Mouse (Mus musculus) neural tube, embryonic 12.5 days (tissue): ENCODE data around the gene 1700028P14Rik. TPM values are rescaled to one million over a fixed set of nuclear protein-coding genes. Genes with fewer than 3 reads are reported as not detected.
A peak's percentile ranks its signal among the peaks of the same experiment; 100 is the strongest.

ENCODE experiments used
- ATAC-seq: fragments of 200-750 bp; cut with Nextera tagmentation; 2 replicates; pipeline ENCODE4 v1.8.0; 2017; ENCODE audit warnings: low read depth, mild to moderate bottlenecking, moderate TSS enrichment, moderate library complexity; ENCODE audit not compliant: low FRiP score
- H3K27ac ChIP-seq: fragments of 300-500 bp; sonication (generic); 2 replicates; pipeline ENCODE4 v1.5.1; 2016
- H3K27me3 ChIP-seq: fragments of 300-500 bp; sonication (generic); replicated peaks from 2 replicates; pipeline ENCODE4 v1.6.1; 2016; ENCODE audit warnings: mild to moderate bottlenecking
- H3K36me3 ChIP-seq: fragments of 300-500 bp; sonication (generic); 2 replicates; pipeline ENCODE4 v1.6.1; 2016; ENCODE audit warnings: mild to moderate bottlenecking
- H3K4me1 ChIP-seq: fragments of 300-500 bp; sonication (generic); 2 replicates; pipeline ENCODE4 v1.6.1; 2016
- H3K4me2 ChIP-seq: fragments of 300-500 bp; sonication (generic); replicated peaks from 2 replicates; pipeline ENCODE4 v1.6.1; 2016; ENCODE audit warnings: mild to moderate bottlenecking
- H3K4me3 ChIP-seq: fragments of 300-500 bp; sonication (generic); 2 replicates; pipeline ENCODE4 v1.5.1; 2016
- H3K9ac ChIP-seq: fragments of 300-500 bp; sonication (generic); 2 replicates; pipeline ENCODE4 v1.6.1; 2016; ENCODE audit warnings: mild to moderate bottlenecking
- H3K9me3 ChIP-seq: fragments of 300-500 bp; sonication (generic); 2 replicates; pipeline ENCODE4 v1.6.1; 2016; ENCODE audit warnings: mild to moderate bottlenecking
- WGBS: fragments of 180-500 bp; shearing (Covaris S2); methylation state at CpG from one replicate; pipeline ENCODE4 v1.1.7; 2016; 5-methylcytosine and 5-hydroxymethylcytosine counted together
- polyA plus RNA-seq: library from polyadenylated mRNA; unstranded; fragments of >200 nt; fragmentation: Nextera tagmentation; extraction: Ambion mirVana; gene quantifications from 2 replicates; pipeline ENCODE4 v1.2.1, GENCODE M21; 2016

The 1700028P14Rik gene
- polyA plus RNA-seq, 1 experiment from 2014 or later, result not detected

DNA sequence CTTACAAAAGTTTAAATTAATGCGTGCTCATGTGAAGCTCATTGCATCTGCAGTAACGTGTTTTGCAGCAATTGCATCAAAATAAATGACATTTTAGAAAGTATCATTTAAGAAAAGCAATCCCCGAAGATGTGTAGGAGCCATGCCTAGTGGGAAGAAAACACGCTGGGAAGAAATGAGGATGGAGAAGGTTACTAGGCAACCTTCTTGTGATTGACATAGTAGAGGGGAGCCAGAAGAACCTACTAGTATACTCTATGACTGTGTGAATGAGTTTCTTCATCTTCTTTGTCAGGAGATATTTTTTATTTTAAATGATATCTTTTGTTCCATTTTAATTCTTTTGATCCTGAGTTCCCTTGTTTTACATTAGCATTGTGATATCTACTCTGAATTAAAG is 5.7 kb upstream of the 1700028P14Rik start:
- Histone ChIP-seq H3K27me3 (no peaks in the 10 kb centered on the region), H3K4me2 (no peak overlapping the region), H3K27ac (no peak overlapping the region), H3K4me1 (no peaks in the 10 kb centered on the region), H3K36me3 (no peaks in the 10 kb centered on the region), H3K9me3 (no peaks in the 10 kb centered on the region), H3K9ac (no peak overlapping the region), H3K4me3 (no peak overlapping the region)
- no peak for ATAC-seq
- WGBS, result 87% methylated on average over 4 of the region's 4 CpGs

GRCm38 (mm10) chr19:23657261-23657932 is 4.8 kb upstream of the 1700028P14Rik start:
- no peaks in the 10 kb centered on the region for H3K27me3 ChIP-seq
- no peaks in the 10 kb centered on the region for H3K9me3 ChIP-seq
- no peak overlapping the region for H3K9ac ChIP-seq
- H3K4me1 ChIP-seq, result no peaks in the 10 kb centered on the region; the same call in 1 of the 2 replicates
- 75% methylated on average over 12 of the region's 12 CpGs for WGBS
- H3K4me3 ChIP-seq, result no peak overlapping the region
- ATAC-seq, result no peak
- no peak overlapping the region for H3K27ac ChIP-seq
- H3K36me3 ChIP-seq, result no peaks in the 10 kb centered on the region
- H3K4me2 ChIP-seq, result no peak overlapping the region

DNA sequence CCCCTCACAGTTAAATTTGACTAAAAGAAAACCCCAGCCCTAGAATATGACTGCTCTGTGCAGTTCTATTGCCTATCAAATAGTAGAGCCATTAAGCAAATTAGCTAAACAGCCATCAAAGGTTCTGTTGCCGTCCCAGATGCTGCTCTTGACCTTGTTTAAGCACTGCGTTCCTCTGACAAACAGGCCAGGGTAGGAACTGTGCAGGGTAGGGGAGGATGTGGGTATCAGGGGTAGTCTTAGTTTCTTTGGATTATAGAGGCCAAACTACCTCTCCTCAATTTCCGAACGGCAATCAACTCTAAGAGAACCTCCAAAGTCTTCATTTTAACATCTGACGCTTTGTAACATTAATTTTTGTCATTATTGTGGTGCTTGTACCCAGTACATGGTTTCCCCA is 542 bp upstream of the 1700028P14Rik start:
- H3K4me2 ChIP-seq, result peak overlapping the region; percentile 55; the same call in 1 of the 2 replicates
- no peaks in the 10 kb centered on the region; the same call in 1 of the 2 replicates for H3K4me1 ChIP-seq
- no peak for ATAC-seq
- H3K9ac ChIP-seq, result no peak overlapping the region
- H3K27ac ChIP-seq, result no peak overlapping the region
- no peaks in the 10 kb centered on the region for H3K9me3 ChIP-seq
- H3K4me3 ChIP-seq, result no peak overlapping the region
- no peaks in the 10 kb centered on the region for H3K36me3 ChIP-seq
- H3K27me3 ChIP-seq, result no peaks in the 10 kb centered on the region
- 94% methylated on average over 5 of the region's 5 CpGs for WGBS

- no peaks in the 10 kb centered on the region for H3K4me1 ChIP-seq
- no peak overlapping the region for H3K9ac ChIP-seq
- ATAC-seq, result no peak
- no peak overlapping the region for H3K4me3 ChIP-seq
- no peaks in the 10 kb centered on the region for H3K36me3 ChIP-seq
- H3K27ac ChIP-seq, result no peak overlapping the region
- no peaks in the 10 kb centered on the region for H3K9me3 ChIP-seq
- H3K27me3 ChIP-seq, result no peaks in the 10 kb centered on the region
- no peak overlapping the region for H3K4me2 ChIP-seq
- WGBS, result 95% methylated on average over 7 of the region's 7 CpGs
These were observed 5.3 kb downstream of the 1700028P14Rik start for GRCm38 (mm10) chr19:23647308-23647707.

DNA sequence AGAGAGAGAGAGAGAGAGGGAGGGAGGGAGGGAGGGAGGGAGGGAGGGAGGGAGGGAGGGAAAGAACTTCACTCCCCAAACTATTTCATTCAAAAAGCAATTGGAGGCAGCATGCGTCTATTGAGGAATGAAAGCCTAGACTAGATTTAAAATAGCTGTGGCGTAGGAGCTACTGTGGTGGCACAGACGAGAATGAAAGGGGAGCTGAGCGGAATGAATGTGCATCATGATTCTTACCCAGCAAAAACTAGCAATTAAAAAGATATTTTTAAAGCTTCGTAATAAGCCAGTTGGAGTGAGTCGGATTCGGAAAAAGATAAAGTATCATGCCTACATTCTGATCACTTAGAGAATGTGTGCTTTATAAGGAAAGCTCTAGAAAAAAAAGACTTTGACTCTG is 7.3 kb downstream of the 1700028P14Rik start:
- Histone ChIP-seq H3K4me2 (no peak overlapping the region), H3K9ac (no peak overlapping the region), H3K36me3 (no peaks in the 10 kb centered on the region), H3K9me3 (no peaks in the 10 kb centered on the region), H3K4me3 (no peak overlapping the region), H3K4me1 (no peaks in the 10 kb centered on the region), H3K27me3 (no peaks in the 10 kb centered on the region), H3K27ac (no peak overlapping the region)
- WGBS, result 76% methylated on average over 7 of the region's 7 CpGs
- ATAC-seq, result no peak

GRCm38 (mm10) chr19:23643819-23644218 is 8.8 kb downstream of the 1700028P14Rik start:
- Histone ChIP-seq H3K27ac (no peak overlapping the region), H3K4me3 (no peak overlapping the region), H3K36me3 (no peaks in the 10 kb centered on the region), H3K4me1 (no peaks in the 10 kb centered on the region), H3K4me2 (no peak overlapping the region), H3K9me3 (no peaks in the 10 kb centered on the region), H3K9ac (no peak overlapping the region), H3K27me3 (no peaks in the 10 kb centered on the region)
- ATAC-seq, result no peak
- WGBS, result 92% methylated on average over 5 of the region's 5 CpGs

GRCm38 (mm10) chr19:23636786-23637185 is 15.8 kb downstream of the 1700028P14Rik start:
- ATAC-seq, result no peak

GRCm38 (mm10) chr19:23631611-23632492 is 20.8 kb downstream of the 1700028P14Rik start:
- 73% methylated on average over 11 of the region's 11 CpGs for WGBS
- ATAC-seq, result no peak
- no peaks in the 10 kb centered on the region for H3K4me1 ChIP-seq
- H3K9me3 ChIP-seq, result no peaks in the 10 kb centered on the region
- no peak overlapping the region for H3K4me3 ChIP-seq
- no peak overlapping the region for H3K4me2 ChIP-seq
- no peak overlapping the region for H3K9ac ChIP-seq
- H3K27me3 ChIP-seq, result no peaks in the 10 kb centered on the region
- no peak overlapping the region for H3K27ac ChIP-seq
- no peaks in the 10 kb centered on the region for H3K36me3 ChIP-seq

More at GRCm38 (mm10) chr19:23636786-23637185, 15.8 kb downstream of the 1700028P14Rik start:
- Histone ChIP-seq H3K27me3 (no peaks in the 10 kb centered on the region), H3K9ac (no peak overlapping the region), H3K4me2 (no peak overlapping the region), H3K9me3 (no peaks in the 10 kb centered on the region), H3K27ac (no peak overlapping the region), H3K4me3 (no peak overlapping the region), H3K36me3 (no peaks in the 10 kb centered on the region), H3K4me1 (no peaks in the 10 kb centered on the region)
- 35% methylated on average over 5 of the region's 5 CpGs for WGBS

GRCm38 (mm10) chr19:23614268-23614667 is 38.3 kb downstream of the 1700028P14Rik start:
- Histone ChIP-seq H3K36me3 (no peaks in the 10 kb centered on the region), H3K27me3 (no peaks in the 10 kb centered on the region), H3K9ac (no peak overlapping the region), H3K9me3 (no peaks in the 10 kb centered on the region), H3K4me1 (no peaks in the 10 kb centered on the region), H3K4me3 (no peak overlapping the region), H3K4me2 (no peak overlapping the region), H3K27ac (no peak overlapping the region)
- no peak for ATAC-seq
- 87% methylated on average over 7 of the region's 7 CpGs for WGBS

- Histone ChIP-seq H3K4me1 (no peaks in the 10 kb centered on the region), H3K27ac (no peak overlapping the region), H3K9ac (no peak overlapping the region), H3K4me2 (no peak overlapping the region), H3K27me3 (no peaks in the 10 kb centered on the region), H3K36me3 (no peaks in the 10 kb centered on the region), H3K4me3 (no peak overlapping the region), H3K9me3 (no peaks in the 10 kb centered on the region)
- WGBS, result 86% methylated on average over 4 of the region's 4 CpGs
- ATAC-seq, result no peak
These were observed 42.9 kb downstream of the 1700028P14Rik start for GRCm38 (mm10) chr19:23609724-23610123.

- Histone ChIP-seq H3K4me2 (no peak overlapping the region), H3K27me3 (no peaks in the 10 kb centered on the region), H3K9ac (no peak overlapping the region), H3K4me3 (no peak overlapping the region), H3K36me3 (no peaks in the 10 kb centered on the region), H3K27ac (no peak overlapping the region), H3K4me1 (no peaks in the 10 kb centered on the region), H3K9me3 (no peaks in the 10 kb centered on the region)
- WGBS, result 91% methylated on average over 2 of the region's 2 CpGs
- no peak for ATAC-seq
These were observed 44.7 kb downstream of the 1700028P14Rik start for GRCm38 (mm10) chr19:23607951-23608350.

DNA sequence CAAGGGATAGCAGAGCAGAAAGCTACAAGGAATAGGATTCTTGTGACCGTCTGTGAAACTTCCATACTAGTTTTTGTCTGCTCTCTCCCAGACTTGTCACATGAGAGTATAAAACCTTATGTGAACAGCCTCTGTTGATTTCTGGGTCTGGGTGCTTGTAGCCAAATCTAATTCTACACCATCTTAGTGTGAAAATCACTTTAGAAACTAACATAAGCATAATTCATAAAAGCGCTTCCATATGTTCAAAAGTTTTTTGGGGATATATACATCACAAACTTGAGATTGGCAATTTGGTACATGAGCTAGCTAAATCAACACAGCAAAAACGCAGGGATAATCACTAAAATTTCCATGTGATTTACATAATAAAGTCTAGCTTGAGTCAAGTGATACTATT is 57.7 kb downstream of the 1700028P14Rik start:
- Histone ChIP-seq H3K36me3 (no peaks in the 10 kb centered on the region), H3K4me3 (no peak overlapping the region), H3K9ac (no peak overlapping the region), H3K27ac (no peak overlapping the region), H3K4me1 (no peaks in the 10 kb centered on the region), H3K9me3 (no peaks in the 10 kb centered on the region), H3K4me2 (no peak overlapping the region), H3K27me3 (no peaks in the 10 kb centered on the region)
- ATAC-seq, result no peak
- 91% methylated on average over 3 of the region's 3 CpGs for WGBS
